Mouse (Mus musculus) midbrain, postnatal 0 days (tissue): ENCODE measurements at regions not wholly inside any gene's neighbourhood (a gene's known extent, or its start where the extent isn't known, plus 50 kb on each side); places are given as distances from the start of the nearest gene placed in this dataset.

Experiments used
- ATAC-seq: fragments of 200-750 bp; cut with Nextera tagmentation; 2 replicates; pipeline ENCODE4 v1.8.0; 2017; ENCODE audit warnings: moderate number of reproducible peaks, mild to moderate bottlenecking, moderate TSS enrichment, moderate library complexity; ENCODE audit not compliant: low FRiP score
- DNase-seq: peaks from one replicate; pipeline ENCODE4 v3.0.0-alpha.2; 2015; ENCODE audit warnings: low spot score
- H3K27ac ChIP-seq: fragments of 300-500 bp; sonication (generic); 2 replicates; pipeline ENCODE4 v1.5.1; 2014; ENCODE audit warnings: low read depth, mild to moderate bottlenecking, low read length, mixed read lengths
- H3K27me3 ChIP-seq: fragments of 300-500 bp; sonication (generic); 2 replicates; pipeline ENCODE4 v1.6.1; 2014; ENCODE audit warnings: low read length, control low read depth, mixed read lengths; ENCODE audit not compliant: insufficient read depth
- H3K36me3 ChIP-seq: fragments of 300-500 bp; sonication (generic); 2 replicates; pipeline ENCODE4 v1.6.1; 2014; ENCODE audit warnings: low read length, control low read depth, mixed read lengths; ENCODE audit not compliant: insufficient read depth
- H3K4me1 ChIP-seq: fragments of 300-500 bp; sonication (generic); 2 replicates; pipeline ENCODE4 v1.6.1; 2014; ENCODE audit warnings: mild to moderate bottlenecking, control low read depth, antibody characterized with exemption, low read length, mixed read lengths; ENCODE audit not compliant: insufficient read depth
- H3K4me2 ChIP-seq: fragments of 300-500 bp; sonication (generic); 2 replicates; pipeline ENCODE4 v1.6.1; 2014; ENCODE audit warnings: low read depth, mild to moderate bottlenecking, low read length, mixed read lengths; ENCODE audit not compliant: poor library complexity, severe bottlenecking
- H3K4me3 ChIP-seq: fragments of 300-500 bp; sonication (generic); 2 replicates; pipeline ENCODE4 v1.5.1; 2014; ENCODE audit warnings: low read depth, mild to moderate bottlenecking, low read length, moderate library complexity
- H3K9ac ChIP-seq: fragments of 300-500 bp; sonication (generic); replicated peaks from 2 replicates; pipeline ENCODE4 v1.6.1; 2014; ENCODE audit warnings: mild to moderate bottlenecking, low read length, moderate library complexity, mixed read lengths; ENCODE audit not compliant: poor library complexity, severe bottlenecking
- H3K9me3 ChIP-seq: fragments of 300-500 bp; sonication (generic); 2 replicates; pipeline ENCODE4 v1.6.1; 2016; ENCODE audit warnings: low read length, control low read depth
- CTCF ChIP-seq: IDR thresholded peaks from 2 replicates; pipeline ENCODE4 v1.5.1; 2016; ENCODE audit warnings: antibody characterized with exemption, mild to moderate bottlenecking
- WGBS: fragments of 180-500 bp; shearing (Covaris S2); extraction: QIAGEN DNeasy Blood & Tissue Kit; methylation state at CpG from one replicate; pipeline ENCODE4 v1.1.7; 2014; 5-methylcytosine and 5-hydroxymethylcytosine counted together

DNA sequence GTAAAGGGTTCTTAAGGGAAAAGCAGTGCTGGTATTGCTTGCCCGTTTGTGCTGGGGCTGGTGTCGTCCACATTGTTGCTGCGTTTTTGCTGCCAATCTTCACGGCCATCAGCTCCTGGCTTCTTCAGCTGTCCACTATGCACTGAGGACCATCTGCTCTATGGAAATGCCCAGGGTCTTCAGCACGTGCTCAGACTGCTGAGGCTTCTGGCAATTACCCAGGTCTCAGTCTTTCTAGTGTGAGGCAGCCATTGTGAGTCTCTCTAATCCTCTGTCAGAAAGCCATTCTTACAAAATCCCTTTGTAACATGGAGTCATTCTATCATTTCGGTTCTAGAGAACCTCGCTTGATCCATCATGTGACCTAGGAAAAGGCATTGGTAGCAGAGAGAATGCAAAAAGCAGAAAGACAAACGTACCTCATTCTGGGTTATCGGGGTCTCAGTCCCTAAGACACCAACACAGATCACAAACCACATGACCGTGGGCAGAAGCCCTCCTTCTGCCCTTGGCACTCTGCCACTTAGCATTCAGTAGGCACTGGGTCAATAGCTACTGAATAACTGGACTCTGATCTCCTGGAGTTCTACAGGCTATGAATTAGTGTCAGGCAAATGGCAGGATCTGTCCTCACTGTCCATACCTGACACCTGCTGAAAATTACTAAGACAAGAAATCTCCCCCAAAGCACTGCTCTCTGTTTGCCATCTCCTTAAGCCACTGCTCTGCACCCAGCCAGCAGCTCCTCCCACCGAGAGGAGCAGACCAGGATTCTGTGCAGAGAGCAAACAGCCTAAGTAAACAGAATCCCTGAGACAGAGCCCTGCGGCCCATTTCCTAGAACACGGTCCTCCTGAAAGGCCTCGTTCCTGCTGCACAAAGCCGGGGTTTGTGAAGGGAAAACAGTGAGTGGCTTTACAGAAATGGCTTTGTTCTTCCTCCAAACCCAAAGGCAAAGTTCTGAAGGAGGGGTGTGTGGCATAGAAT, 270.1 kb upstream of the Prok2 start:
- Histone ChIP-seq H3K27ac (no peak overlapping the region), H3K9ac (no peak overlapping the region), H3K27me3 (peaks cover 9% of the 10 kb centered on the region; the same call in 1 of the 2 replicates), H3K4me2 (no peak overlapping the region), H3K9me3 (no peaks in the 10 kb centered on the region), H3K4me1 (peaks cover 12% of the 10 kb centered on the region), H3K4me3 (no peak overlapping the region), H3K36me3 (no peaks in the 10 kb centered on the region)
- WGBS, result 18% methylated on average over 15 of the region's 15 CpGs
- ATAC-seq (peak; percentile 53), DNase-seq (peak; percentile 87)
- no peak for TF ChIP-seq CTCF

- TF ChIP-seq CTCF, result no peak
- DNase-seq (peak; percentile 27), ATAC-seq (no peak)
- H3K4me2 ChIP-seq, result no peak overlapping the region
- H3K9ac ChIP-seq, result no peak overlapping the region
- H3K27me3 ChIP-seq, result 0 out of 2 replicates have a peak, but pooled peaks cover 5% of the 10 kb centered on the region
- 40% methylated on average over 3 of the region's 3 CpGs for WGBS
- H3K36me3 ChIP-seq, result no peaks in the 10 kb centered on the region
- no peak overlapping the region for H3K27ac ChIP-seq
- no peaks in the 10 kb centered on the region for H3K9me3 ChIP-seq
- no peak overlapping the region for H3K4me3 ChIP-seq
- H3K4me1 ChIP-seq, result peaks cover 6% of the 10 kb centered on the region
Observed at GRCm38 (mm10) chr6:99994026-99994425, 267.8 kb upstream of the Prok2 start.

GRCm38 (mm10) chr6:99991079-99991478, 264.9 kb upstream of the Prok2 start:
- ATAC-seq (0 out of 2 replicates have a peak, but pooled peaks have one; percentile 44), DNase-seq (peak; percentile 88)
- H3K4me2 ChIP-seq, result no peak overlapping the region
- H3K27ac ChIP-seq, result no peak overlapping the region
- H3K36me3 ChIP-seq, result no peaks in the 10 kb centered on the region
- H3K9me3 ChIP-seq, result no peaks in the 10 kb centered on the region
- 0 out of 2 replicates have a peak, but pooled peaks cover 3% of the 10 kb centered on the region for H3K27me3 ChIP-seq
- H3K9ac ChIP-seq, result no peak overlapping the region
- H3K4me3 ChIP-seq, result no peak overlapping the region
- WGBS, result 48% methylated on average over 7 of the region's 7 CpGs
- peaks cover under 1% of the 10 kb centered on the region; the same call in 1 of the 2 replicates for H3K4me1 ChIP-seq
- TF ChIP-seq CTCF, result no peak

- H3K4me3 ChIP-seq, result no peak overlapping the region
- WGBS, result 67% methylated on average over 6 of the region's 6 CpGs
- H3K27ac ChIP-seq, result no peak overlapping the region
- ATAC-seq (no peak), DNase-seq (no peak)
- H3K4me1 ChIP-seq, result no peaks in the 10 kb centered on the region
- no peak overlapping the region for H3K4me2 ChIP-seq
- 0 out of 2 replicates have a peak, but pooled peaks cover 3% of the 10 kb centered on the region for H3K27me3 ChIP-seq
- no peaks in the 10 kb centered on the region for H3K36me3 ChIP-seq
- H3K9ac ChIP-seq, result no peak overlapping the region
- no peaks in the 10 kb centered on the region for H3K9me3 ChIP-seq
- no peak for TF ChIP-seq CTCF
Observed at GRCm38 (mm10) chr6:99990604-99991003, 264.4 kb upstream of the Prok2 start.

GRCm38 (mm10) chr6:99986449-99986848, 260.3 kb upstream of the Prok2 start:
- Histone ChIP-seq H3K9me3 (no peaks in the 10 kb centered on the region), H3K4me2 (no peak overlapping the region), H3K36me3 (no peaks in the 10 kb centered on the region), H3K9ac (no peak overlapping the region), H3K27ac (no peak overlapping the region), H3K4me1 (peaks cover 7% of the 10 kb centered on the region; the same call in 1 of the 2 replicates), H3K4me3 (no peak overlapping the region), H3K27me3 (0 out of 2 replicates have a peak, but pooled peaks cover 3% of the 10 kb centered on the region)
- no peak for ATAC-seq
- WGBS, result 81% methylated on average over 3 of the region's 3 CpGs
- no peak for DNase-seq
- no peak for TF ChIP-seq CTCF

- Histone ChIP-seq H3K4me1 (peaks cover 7% of the 10 kb centered on the region; the same call in 1 of the 2 replicates), H3K27ac (no peak overlapping the region), H3K9ac (no peak overlapping the region), H3K36me3 (no peaks in the 10 kb centered on the region), H3K9me3 (no peaks in the 10 kb centered on the region), H3K4me2 (no peak overlapping the region), H3K4me3 (no peak overlapping the region), H3K27me3 (0 out of 2 replicates have a peak, but pooled peaks cover 3% of the 10 kb centered on the region)
- DNase-seq (no peak), ATAC-seq (peak; percentile 13; the same call in 1 of the 2 replicates)
- WGBS, result 16% methylated on average over 5 of the region's 5 CpGs
- no peak for TF ChIP-seq CTCF
Observed at GRCm38 (mm10) chr6:99985322-99985721, 259.1 kb upstream of the Prok2 start.
